Mouse (Mus musculus) heart, adult 9 months (tissue): ENCODE measurements around the gene Stox2.

Experiments
- DNase-seq, 2 experiments: peaks; one replicate each; pipeline ENCODE4 v3.0.0; 2022; ENCODE audit warnings: low spot score in 2 of 2

Stox2 gene

DNA sequence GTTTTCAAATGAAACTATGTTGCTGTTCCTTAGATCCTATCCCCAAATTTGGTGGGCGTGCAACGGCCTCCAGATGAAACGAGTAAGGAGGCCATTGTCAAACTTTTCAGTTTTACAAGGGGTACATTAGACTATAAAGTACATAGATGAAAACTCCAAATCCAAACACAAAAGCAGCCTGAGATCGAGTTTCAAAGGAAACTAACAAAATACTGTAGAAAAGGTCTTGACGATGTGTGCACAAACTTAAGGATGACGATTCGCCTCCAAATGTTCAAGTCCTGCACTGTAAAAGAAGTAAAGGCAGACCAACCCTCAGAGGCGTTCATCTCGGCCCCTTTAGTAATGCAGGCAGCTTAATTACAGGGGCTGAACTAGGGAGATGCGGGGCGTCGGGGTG, 34.8 kb downstream of the Stox2 start:
- no peak for DNase-seq

DNA sequence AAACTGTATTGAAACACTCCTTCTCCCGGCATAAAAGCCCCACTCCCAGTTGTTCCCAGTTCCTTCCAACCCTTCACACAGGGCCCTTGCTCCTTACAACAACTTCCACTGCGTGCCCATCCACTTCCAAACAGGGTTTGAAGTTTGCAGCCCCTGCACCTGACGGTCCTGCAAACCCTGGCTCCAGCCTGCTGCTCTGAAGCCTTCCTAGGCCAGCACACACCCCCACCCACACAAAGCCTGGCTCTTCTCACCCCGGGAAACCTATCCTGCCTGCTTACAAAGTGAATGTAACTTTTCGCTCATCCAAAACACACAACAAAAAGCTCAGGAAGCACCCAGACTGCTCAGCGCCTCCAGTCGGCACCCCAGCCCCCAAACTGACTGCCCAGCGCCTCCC, 37.1 kb downstream of the Stox2 start:
- no peak for DNase-seq

DNA sequence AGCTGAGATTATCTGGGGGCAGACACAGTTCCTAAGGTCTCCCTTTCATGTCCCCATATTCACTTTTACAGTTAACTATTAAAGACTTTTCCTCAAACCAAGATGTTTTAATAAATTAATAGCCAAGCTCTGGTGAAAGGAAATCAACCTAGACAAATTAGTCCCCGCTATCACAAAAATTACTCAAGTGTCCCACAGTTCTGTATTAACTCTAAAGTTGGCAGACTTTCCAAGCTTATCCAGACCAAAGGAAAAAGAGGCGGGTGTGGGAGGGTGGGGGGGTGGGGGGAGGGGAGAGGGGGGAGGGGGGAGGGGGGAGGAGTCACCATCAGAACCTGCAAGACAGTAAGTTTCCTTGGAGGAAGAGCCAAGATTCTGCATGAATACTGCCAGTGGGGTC, 41.3 kb downstream of the Stox2 start:
- no peak for DNase-seq

DNA sequence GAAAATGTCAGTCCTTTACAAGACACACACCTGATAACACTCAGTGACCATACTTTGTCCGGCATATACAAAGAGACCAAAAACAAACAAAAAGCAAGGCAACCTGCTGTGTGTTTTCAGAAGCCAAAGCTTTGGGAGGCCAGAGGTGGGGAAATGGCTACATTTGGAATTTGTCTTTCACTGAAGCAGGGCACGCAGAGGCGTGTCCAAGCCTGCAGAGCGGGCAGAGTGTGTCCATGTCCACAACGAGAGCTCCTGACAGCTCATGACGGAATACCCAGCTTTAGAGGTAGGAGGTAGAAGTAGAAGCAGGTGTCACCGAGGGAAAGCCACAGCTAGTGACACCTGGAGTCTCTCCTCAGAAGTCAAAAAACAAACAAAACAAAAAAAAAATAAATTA, 53.2 kb downstream of the Stox2 start:
- DNase-seq = no peak

DNA sequence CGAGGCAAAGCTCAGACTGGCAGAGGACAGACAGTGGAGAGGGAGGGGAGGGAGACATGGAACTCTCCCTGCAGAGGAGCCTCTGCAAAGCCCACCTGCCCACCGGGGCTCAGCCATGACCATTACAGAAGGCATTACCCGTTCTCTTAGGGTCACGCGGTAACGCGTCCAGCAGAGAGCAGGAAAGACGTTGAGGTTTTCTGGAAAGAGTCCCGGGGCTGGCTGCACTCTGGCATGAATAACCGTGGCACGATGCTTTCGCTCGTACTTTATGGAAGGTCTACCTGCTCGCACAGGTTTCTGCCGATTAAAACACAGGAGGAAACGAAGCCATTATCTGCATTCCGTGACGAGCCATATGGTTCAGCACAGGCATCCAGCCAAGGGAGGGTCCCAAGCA, 53.9 kb downstream of the Stox2 start:
- DNase-seq = no peak

DNA sequence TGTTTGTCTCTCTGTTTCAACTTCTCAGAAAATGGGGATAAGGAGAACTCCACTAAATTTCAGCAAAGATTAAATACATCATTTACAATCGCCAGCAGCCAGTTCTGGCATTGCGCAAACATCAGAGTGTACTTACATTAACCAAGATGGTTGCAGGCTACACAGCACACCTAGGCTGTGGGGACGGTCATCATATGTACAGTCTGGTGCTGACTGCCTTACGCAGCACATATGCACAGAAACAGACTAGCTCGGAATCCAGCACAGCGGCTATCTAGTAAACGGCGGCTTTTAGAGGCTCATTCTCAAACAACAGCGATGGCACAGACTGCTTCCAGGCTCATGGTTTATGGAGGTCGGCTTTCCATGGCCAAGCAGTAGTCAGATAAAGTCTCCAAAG, 54.3 kb downstream of the Stox2 start:
- no peak for DNase-seq

DNA sequence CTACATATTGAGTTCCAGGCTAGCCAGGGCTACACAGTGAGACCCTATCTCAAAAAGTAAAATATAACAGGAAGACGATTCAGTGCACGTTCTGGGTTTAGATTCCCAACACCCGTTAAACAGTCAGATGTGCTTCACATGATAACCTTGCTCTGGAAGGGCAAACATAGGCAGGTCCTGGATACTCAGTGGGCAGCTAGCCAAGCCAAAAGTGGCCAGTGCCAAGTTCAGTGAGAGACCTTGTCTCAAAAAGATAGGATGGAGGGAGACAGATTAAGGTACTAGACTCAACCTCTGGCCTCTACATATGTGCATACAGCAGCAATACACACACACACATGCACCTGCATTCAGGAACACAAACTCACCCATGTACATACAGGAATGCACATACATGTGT, 56.7 kb downstream of the Stox2 start:
- DNase-seq = no peak

DNA sequence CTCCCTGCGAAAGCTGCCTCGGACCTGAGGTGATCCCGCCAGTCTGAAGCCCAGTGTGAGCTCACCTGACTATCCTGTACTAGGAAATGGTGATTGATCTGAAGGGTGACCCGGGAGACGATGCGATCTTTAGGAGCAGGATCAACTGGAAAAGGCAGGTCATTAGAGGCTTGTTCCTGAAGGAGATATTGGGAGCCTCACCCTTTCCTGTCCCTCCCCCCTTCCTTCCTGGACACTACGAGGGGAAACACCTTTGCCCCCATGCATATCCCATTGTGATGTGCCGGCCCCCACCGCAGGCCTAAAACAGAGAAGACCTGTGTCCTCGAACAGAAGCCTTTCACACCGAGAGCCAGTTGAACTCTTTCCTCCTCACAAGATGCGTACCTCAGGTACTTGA, 58.0 kb downstream of the Stox2 start:
- DNase-seq = peak; percentile 46 to 68

DNA sequence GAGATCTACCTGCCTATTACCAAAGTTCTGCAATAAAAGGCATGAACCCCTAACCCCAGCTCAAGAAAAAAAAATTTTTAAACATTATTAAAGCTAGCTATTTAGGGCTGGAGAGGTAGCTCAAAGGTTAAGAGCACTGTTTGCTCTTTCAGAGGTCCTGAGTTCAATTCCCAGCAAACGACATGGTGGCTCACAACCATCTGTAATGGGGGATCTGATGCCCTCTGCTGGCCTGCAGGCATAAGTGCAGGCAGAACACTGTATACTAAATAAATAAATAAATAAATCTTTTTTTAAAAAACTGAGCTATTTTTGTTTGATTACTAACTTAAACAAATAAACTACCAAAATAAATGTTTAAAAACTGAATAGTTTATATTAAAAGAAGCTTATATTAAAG, 60.4 kb downstream of the Stox2 start:
- DNase-seq = no peak

DNA sequence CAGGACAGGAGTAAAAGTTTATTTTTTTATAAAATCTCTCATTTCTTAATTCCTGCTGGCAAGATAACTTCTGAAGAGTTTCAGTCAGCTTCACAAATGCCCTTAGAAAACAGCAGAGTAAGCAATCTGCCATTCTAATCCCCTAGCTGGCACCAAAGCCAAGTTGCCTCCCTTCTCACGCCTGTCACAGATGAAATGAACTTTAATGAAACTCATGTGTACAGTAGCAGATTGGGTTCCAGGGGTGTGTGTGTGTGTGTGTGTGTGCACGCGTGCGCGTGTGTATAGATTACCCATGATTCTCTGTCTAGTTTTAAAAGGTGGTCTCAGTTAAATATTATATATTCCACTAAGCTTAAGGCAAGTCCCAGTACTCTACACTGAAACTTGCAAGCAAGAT, 62.0 kb downstream of the Stox2 start:
- DNase-seq = no peak

DNA sequence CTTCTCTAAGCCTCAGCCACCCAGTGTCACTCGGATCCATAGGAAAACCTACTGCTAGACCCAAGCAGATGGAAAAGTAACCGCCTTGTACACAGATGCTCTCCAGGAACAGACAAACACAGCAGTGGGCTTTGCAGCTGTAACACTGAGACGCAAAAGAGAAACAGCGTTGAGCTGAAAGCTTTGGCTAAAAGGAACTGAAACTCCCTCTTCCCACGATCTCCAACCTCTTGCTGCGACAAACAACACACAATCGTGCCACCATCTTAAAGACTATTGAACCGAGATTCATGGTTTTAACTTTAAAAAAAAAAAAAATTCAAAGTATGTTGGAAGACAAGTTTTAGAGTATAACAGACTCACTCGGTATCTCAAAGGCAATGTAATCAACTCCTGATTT, 62.5 kb downstream of the Stox2 start:
- DNase-seq = no peak

DNA sequence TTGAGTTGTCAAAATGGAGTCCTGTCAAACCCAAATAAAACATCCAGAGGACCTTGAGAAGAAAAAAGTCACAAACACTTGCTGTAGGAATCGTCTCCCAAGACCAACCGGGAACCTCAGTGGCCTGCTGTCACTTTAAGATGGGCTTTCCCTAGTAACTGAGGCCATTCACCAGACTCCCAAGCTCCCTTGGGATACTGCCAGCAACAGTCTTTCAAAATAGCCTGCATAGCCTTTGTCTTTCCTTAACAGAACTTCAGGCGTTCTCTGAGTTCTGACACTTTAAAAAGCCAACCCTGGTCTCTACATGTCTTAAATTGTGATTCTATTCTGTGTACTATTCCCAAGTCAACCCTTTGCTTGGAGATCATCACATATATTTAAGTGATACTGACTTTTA, 64.9 kb downstream of the Stox2 start:
- peak; percentile 45 to 54 for DNase-seq

DNA sequence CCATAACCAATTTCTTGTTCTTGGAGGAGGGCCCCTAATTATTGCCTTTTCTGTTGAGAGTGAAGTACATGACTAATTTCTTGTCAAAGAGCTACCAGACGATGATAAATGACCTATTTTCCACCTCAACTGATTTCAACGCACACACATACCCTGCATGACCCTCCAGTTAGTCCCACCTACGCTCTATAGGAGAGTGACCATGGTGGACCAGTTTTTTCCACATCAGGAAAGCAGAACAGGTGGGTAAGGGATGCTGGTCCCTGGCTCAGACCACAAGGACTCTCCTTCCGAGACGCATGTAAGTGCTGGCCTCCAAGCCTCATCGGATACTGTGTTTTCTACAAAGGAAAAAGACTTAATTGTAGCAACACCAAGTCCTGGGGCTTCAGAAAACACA, 65.4 kb downstream of the Stox2 start:
- no peak for DNase-seq

DNA sequence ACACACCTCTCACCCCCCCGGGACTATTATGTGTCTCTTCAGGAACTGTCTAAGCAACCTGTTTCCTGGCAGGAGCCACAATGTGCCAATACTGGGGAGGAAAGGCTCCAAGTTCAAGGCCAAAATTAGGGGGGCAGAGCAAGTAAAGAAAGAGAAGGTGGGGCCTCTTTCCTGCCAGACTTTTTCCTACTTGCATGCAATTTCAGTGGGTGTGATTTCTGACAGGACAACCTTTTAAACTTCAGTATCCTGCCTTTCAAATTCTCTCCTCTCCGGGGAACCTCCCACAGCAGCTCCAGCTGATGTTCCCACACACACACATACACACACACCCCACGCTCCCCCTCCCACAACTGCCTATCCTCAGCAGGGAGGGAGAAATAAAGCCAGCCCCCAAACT, 66.1 kb downstream of the Stox2 start:
- DNase-seq = peak; percentile 54 to 85

DNA sequence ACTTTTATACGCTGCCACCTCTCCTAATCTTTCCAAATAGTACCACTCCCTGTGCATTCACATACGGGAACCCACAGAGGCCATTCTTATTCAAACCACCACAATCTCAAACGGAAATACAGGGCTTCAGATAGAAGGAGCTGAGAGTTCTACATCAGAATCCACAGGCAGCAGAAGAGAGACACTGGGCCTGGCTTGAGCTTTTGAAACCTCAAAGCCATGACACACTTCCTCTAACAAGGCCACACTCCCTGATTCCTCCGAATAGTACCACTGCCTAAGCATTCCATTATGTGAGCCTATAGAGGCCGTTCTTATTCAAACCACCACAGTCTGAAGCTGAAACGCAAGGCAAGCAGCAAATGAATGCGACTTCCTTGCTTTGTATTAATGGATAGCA, 69.5 kb downstream of the Stox2 start:
- no peak for DNase-seq

DNA sequence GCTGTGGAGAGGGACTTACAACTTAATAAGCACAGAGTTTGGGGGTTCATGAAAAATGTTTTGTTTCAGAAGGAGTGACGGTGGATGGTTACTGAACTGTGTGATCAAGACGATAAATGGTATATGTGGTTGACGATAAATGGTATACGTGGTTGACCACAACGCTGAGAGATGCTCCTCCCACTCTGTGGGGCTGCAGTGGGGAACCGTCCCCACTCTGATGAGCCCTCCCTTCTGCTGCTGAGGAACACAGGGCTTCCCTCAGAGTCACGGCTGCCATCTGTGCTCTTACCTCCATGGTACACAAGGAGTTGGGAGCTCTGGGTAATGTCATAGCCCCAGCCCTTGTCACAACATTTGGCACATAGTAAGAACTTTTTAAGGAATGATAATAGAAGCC, 72.4 kb downstream of the Stox2 start:
- no peak for DNase-seq

DNA sequence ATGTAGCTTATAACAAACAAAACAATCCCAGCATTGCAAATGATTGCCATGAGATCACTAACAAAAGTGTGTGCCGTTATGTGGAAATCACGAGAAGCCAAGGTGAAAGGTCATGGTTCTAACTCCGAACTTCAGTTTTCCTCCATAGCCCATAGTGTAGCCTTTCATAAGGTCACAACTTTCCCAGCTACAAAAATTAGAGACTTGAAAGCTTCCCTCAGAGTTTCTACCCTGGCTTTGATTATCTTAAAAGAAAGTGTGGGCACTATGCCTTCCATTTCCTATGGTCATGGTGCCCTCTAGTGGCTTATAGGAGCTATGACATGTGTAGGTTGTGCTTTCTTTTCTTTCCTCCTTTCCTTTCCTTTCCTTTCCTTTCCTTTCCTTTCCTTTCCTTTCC, 74.6 kb downstream of the Stox2 start:
- DNase-seq = no peak

DNA sequence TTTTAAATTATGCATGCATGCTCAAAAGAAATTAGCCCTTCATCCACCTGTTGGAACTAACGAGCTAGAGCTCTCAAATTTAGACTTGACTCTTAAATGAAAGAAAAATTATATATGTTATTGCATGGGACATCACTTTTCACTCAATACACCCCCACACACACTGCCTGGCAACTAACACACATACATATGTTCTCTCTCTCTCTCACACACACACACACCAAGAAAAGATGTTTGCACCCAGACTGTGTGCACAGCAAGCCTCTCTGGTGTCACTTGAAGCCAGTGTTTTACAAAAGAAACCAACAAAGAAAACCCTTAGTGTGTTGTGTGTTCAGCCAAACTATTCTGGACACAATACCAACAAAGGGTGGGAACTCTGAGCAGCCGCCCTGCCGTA, 75.1 kb downstream of the Stox2 start:
- DNase-seq = no peak

DNA sequence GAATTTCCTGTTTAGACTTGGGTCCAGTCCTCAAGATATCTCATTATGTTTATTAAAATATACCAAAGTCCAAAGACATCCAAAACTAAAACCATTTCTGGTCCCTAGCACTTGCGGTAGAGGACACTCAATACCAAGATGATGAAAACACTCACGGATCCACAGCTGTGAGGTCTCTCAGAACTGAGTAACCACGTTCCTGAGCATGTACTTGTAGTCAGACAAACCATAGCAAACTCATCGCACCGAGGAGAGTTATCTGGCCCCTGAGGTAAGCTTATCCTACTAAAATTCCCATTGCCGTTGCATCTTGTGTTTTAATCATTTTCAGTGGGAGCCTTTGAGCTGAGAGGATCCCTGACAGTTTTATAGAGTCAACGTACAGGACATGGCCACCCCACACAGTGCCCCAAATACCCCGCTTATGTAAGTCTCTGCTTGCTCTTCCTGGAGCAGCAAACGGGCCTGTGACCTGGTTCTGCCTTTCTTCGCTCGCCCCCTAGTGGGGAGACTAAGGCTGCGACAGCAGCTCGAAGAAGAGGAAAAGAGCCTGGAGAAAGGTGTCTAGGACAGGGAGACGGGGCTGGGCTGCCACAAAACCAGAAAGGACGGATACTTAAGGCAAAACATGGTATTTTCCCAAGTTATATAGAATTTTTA, 75.6 kb downstream of the Stox2 start:
- peak; percentile 57 to 77 for DNase-seq

DNA sequence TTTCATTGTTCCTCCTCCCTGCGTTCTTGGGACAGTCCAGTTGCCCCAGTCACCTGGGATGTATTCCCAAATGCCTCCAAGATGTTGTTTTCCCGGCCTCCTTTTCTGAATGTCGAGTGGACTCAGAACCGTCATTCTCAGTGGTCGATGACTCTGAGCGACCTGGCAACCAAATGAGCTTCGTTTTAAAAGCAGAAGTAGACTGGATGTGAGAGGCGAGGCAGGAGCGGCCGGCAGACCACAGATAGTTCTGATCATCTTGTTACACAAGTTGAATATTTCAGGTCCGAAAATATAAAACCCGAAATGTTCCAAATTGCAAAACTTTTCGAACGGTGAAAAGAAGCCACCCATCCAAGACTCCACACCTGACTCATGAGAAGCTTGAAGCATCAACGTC, 76.2 kb downstream of the Stox2 start:
- no peak for DNase-seq

DNA sequence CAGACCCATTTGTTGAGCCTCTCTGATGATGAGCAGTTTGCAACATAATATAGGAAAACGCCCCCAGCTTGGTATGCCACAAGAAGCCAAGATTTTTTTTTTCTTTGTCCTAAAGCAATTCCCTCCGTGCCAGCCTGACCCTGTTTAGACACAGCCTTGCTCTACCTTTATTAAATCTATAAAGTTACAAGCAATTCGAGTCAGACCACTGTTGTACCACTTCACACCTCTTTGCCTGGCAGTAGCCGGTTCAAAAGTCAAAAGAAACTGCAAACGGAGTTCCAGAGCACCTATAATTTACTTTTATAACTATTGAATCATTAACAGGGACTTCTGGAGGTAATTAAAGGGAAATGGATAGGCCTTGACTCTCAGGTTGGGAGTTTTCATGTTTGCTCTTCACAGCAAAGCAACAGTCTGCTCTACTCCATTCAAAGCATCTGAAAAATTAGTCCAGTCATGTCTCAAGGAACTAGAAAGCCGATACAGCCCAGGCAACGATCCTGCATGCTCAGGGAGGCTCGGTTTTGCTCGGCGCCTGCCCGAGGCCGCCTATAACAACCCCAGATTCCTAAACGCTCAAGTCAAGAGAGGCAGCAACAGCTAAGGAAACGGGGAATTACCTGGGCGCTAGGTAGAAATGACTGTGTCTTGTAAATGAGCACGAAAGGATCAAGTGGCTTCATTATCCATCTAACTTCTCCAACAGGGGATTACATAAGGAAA, 77.0 kb downstream of the Stox2 start:
- no peak for DNase-seq

DNA sequence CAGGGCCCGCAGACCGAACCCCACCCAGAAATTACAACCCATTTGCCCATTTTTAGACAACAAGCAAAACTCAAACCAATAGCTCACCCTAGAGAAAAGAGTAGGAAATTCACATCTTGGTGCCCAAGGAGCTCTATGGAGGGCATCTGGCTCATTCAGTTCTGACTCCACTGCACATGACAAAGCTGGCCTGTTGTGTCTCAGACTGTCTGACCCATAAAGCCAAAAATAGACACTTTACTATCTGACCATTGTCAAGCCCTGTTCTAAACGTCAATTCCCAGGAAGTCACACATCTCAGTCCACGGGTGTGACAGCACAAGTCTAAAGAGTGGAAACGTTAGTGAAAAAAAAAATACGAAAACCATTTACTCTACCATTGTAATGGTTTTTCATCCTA, 79.1 kb downstream of the Stox2 start:
- DNase-seq = no peak

DNA sequence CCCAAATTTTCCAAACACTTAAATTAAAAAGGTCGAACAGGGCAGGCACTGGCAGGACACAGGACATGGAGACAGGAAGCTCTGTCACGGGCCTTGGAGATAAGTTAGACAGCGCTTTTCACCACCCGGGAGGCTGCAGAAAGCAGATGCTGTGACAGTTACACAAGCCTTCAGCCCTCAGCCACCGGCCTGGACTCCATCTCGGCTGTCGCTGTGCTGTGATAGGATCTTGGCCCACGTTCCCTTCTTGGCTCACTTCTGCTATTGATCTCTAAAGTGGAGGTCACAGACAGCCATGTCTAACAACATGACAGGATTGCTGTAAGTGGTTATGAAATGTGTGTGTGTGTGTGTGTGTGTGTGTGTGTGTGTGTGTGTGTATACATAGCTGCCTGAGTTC, 82.9 kb downstream of the Stox2 start:
- DNase-seq = peak; percentile 41 to 51

DNA sequence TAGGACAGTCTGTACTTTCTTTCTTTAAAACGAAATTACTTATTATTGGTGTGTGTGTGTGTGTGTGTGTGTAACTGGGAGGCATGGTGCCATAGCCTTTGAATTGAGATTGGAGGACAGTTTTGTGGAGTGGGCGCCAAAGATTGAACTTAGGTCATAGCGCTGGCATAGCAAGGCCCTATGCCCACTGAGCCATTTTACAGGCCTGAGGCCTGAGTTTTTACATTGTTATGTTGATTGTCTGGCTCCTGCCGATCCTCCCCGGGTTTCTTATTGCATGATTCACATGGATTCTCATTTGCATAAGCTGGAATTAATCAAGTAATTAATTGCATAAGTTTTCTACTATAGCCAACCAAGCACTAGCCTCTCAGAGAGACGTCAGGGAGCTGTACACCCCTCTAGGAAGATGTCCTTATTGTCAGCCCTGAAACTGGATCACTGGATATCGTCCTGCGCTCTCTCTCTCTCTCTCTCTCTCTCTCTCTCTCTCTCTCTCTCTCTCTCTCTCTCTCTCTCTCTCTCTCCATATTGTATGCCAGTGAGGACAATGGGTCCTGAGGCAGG, 90.7 kb downstream of the Stox2 start:
- DNase-seq = no peak
